Mouse (Mus musculus) inflammation-experienced regulatory T-cells, adult 6 months (primary cell): ENCODE measurements around the gene Sigirr. TPM values are rescaled to one million over a fixed set of nuclear protein-coding genes. Genes with fewer than 3 reads are reported as not detected.

ENCODE experiments used
- ATAC-seq: one replicate; pipeline ENCODE4 v1.8.0; 2017
- polyA plus RNA-seq, 3 experiments: library from polyadenylated mRNA; unstranded; fragments of 100-300 nt; shearing (Covaris generic); gene quantifications; one replicate each; pipeline ENCODE4 v1.2.1; 2017

Gene Sigirr
- polyA plus RNA-seq, 3 experiments from 2014 or later, result 149 to 208 (median 206) TPM

DNA sequence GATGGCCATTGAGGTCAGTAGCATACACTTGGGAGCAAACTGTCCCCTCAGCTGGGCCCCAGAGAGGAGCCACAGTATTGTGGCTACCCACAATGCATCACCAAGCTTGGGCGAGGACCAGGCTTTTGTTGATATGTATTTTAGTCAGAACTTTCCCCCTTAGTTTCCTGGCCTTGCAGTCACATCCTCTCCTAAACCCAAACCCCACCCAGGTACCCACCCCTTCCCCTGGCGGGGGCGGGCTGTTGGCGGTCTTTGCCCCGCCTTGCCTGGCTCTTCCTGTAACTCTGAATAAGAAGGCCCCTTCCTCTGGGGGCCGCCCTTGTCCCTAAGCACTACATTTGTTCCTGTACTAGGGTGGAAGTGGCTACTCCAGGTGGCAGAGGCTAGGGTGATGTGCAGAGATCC lies 3.7 kb downstream of the Sigirr start:
- ATAC-seq, result peak; percentile 72

GRCm38 (mm10) chr7:141096021-141096420 lies 4.4 kb downstream of the Sigirr start:
- ATAC-seq, result peak; percentile 27

GRCm38 (mm10) chr7:141094487-141095205 lies 5.7 kb downstream of the Sigirr start:
- no peak for ATAC-seq

GRCm38 (mm10) chr7:141093950-141094349 lies 6.4 kb downstream of the Sigirr start:
- ATAC-seq, result no peak

DNA sequence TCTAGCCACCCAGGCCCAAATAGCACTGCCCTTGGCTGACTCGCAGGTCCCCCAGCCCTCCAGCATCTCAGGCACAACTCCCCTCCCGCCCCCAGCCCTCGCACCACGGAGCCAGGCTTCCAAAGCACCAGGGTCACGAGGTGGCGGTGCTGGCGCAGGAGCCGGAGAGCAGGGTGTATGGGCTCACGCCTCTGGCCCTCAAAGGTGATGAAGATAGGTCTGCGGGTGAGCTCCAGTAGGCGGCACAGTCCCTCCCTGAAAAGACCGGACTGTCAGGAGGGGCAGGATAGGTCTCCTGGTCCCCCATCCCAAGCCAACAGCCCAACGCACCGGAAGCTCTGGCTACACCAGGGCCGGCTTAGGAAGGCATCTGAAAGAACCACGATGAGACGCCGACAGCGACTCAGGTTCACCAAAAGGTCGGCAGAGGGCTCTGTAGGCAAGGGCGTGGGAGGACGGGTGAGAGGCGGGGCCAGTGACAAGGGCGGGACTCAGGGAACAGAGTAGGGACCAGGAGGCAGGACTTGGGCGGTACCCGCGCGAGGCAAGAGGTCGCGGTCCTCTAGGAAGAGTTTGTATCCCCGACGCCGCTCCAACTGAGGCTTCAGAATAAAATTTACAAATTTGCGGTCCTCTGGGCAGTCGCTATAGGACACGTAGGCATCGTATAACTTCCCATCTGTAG lies 8.2 kb downstream of the Sigirr start:
- ATAC-seq, result peak; percentile 62

DNA sequence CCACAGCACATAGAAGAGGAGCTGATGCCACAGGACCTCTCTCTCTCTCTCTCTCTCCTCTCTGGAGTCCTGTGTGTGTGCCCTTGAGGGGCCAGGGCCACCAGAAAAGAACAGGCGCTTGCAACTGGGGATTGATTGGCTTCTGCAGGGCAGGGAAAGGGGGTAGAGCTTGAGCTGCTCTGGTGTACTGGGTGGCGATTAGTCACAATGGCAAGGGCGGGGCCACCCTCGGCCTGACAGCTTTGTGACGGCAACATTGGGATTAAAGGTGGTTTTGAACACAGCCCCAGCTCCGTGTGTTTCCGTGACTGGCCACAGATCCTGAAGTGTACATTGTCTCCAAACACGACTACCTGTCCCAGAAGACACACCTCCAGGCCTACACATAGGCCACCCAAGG lies 10.1 kb downstream of the Sigirr start:
- no peak for ATAC-seq

DNA sequence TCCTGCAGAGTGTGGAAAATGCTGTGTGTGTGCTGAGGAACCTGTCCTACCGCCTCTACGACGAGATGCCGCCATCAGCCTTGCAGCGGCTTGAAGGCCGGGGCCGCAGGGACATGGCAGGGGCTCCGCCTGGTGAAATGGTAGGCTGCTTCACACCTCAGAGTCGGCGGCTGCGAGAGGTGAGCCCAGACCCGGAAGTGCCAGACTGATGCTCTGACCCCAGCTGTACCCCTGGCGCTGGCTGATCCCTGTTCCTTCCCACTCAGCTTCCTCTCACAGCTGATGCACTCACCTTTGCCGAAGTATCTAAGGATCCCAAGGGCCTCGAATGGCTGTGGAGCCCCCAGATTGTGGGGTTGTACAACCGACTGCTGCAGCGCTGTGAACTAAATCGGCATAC lies 11.9 kb downstream of the Sigirr start:
- ATAC-seq, result peak; percentile 26

DNA sequence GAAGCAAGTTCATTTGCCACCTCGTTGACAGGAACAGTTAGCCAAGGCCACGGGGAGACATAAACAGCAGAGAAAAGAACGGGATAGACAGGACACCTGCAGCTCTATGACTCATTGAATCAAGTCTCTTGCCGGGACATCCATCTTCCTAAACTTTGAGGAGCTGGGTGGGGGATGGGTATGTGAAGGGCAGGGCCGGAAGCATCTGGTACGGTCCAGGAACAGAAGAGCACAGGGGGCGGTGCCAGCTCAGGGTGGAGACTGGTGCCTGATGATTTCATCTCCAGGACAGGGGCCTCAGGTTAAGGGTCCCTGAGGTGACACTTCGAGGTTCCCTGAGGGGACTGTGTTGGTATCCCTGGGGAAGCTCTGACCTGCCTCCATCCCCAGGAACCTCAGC lies 12.5 kb downstream of the Sigirr start:
- peak; percentile 59 for ATAC-seq

GRCm38 (mm10) chr7:141079481-141080449 lies 20.6 kb downstream of the Sigirr start:
- no peak for ATAC-seq

GRCm38 (mm10) chr7:141078876-141079275 lies 21.5 kb downstream of the Sigirr start:
- no peak for ATAC-seq

DNA sequence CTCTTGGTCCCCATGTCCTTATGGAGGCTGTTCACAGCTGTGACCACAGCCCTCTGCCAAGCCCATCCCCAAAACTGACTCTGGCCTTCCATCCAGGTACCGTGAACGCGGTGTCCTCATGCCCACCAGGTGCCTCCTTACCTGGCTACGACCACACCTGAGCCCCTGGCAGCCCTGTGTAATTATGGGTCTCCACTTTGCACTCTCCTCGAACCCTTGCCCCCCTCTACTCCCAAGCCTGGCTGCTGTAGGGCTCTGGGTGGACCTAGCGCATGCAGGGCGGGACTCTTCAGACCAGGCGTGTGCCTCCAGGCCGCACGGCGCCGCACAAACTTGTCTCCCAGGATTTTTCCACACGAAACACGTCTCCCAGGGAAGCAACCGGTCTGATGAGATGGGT lies 22.5 kb downstream of the Sigirr start, which contains the start of gene Pkp3:
Gene Pkp3, plus strand, starts transcription at position 378 of the 400 bp plus-strand sequence.
- no peak for ATAC-seq

DNA sequence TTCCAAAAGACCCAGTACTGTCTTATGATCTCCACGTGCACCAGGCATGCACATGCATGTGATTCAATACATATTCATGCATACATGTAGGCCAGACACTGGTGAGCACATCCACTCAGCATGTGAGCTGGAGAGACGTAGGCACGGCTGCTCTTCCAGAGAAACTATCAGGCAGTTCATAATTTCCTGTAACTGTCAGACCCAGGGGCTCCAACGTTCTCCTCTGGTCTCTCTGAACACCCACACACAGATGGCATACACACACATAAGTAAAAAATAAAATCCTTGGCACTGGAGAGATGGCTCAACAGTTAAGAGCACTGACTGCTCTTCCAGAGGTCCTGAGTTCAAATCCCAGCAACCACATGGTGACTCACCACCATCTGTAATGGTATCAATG lies 26.6 kb downstream of the Sigirr start:
- no peak for ATAC-seq

DNA sequence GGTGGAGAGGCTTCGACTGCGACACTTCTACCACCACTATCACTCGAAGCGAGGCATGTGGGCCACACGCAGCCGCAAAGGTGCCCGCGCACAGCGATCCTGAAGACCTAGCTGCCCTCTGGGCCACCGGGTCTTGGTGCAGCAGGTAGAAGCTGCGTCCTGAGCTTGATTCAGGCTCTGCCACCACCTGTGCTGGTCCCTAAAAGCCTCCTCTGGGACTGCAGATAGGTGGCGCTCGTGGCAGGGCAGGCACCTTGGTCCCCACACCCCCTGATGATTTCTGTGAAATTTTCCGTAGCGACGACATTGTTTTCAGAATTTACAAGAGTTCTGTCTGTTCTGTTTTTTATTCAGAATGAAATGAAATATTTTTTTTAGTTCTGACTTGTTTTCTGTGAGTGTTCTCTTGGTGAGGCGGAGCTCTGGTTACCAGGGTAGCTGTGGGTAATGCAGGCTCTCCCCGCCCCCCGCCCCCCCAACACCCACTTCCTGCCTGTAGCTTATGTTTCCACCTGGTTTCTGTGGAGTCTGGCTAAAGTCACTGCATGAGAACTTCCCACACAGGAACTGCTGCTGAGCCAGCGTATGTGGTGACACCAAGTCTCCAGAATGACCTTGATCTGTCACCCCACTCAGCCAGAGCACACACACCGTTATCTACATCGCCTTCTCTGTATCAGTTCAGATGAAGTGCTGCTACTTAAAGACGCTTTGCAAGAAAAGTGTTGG lies 28.2 kb downstream of the Sigirr start:
- peak; percentile 87 for ATAC-seq

DNA sequence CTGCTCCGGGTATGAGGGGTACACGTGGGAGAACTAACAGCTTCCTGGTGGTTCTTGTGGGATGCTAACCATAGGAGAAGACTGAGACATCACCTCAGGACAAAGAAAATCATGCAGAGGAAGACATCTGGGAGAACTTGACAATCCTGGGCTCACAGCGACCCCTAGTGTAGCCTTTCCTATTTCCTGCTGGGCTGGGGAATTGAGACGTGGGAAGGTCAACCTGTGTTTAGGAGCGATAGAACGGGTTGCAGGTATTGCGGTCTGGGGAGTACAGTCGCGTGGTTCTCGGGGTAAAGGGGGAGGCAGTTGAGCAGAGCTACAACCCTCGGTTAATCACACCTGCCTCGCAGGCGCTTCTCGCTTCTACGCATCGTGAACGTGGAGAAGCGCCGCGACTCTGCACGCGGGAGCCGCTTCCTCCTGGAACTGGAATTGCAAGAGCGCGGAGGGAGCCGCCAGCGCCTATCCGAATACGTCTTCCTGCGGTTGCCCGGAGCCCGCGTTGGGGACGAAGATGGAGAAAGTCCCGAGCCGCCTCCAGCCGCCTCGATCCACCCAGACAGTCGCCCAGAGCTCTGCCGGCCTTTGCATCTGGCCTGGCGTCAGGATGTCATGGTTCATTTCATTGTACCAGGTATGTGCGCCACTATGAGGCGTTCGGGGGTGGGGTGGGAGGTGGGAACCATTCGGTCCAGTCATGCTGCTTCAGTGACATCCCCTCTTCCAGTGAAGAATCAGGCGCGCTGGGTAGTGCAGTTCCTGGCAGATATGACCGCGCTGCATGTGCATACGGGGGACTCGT lies 30.1 kb downstream of the Sigirr start:
- no peak for ATAC-seq

DNA sequence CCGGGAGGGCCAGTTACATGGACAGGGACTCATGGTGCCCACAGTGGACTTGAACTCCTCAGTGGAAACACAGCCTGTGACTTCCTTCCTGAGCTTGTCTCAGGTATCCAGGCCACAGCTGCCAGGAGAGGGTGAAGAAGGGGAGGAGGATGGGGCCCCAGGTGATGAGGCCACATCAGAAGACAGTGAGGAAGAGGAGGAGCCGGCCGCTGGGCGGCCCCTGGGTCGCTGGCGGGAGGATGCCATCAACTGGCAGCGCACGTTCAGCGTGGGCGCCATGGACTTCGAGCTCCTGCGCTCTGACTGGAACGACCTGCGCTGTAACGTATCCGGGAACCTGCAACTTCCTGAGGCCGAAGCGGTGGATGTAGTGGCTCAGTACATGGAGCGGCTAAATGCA lies 32.0 kb downstream of the Sigirr start:
- ATAC-seq, result no peak

GRCm38 (mm10) chr7:141064576-141064975 lies 35.8 kb downstream of the Sigirr start:
- ATAC-seq, result no peak

- peak; percentile 60 for ATAC-seq
These were observed 36.2 kb downstream of the Sigirr start for GRCm38 (mm10) chr7:141064175-141064574.

- no peak for ATAC-seq
These were observed 37.0 kb downstream of the Sigirr start for GRCm38 (mm10) chr7:141063353-141063752.

DNA sequence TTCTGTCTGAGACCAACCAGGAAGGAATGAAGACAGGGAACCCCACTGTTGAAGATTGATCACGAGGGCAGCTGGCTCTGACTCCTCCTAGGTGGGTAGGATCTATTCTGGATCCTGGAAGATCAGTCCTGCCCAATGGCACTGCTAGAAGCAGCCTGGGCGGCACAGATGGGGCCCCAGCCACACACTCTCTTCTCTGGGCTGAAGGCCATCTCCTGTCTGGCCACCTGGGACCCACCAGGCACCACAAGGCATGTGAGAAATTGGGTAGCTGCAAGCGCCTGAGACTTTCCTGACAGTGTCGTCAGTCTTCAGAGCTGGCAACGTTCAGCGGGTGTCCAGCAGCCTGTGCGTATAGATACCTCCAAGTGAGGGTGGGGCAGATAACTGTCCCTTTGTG lies 37.8 kb downstream of the Sigirr start:
- ATAC-seq, result no peak

DNA sequence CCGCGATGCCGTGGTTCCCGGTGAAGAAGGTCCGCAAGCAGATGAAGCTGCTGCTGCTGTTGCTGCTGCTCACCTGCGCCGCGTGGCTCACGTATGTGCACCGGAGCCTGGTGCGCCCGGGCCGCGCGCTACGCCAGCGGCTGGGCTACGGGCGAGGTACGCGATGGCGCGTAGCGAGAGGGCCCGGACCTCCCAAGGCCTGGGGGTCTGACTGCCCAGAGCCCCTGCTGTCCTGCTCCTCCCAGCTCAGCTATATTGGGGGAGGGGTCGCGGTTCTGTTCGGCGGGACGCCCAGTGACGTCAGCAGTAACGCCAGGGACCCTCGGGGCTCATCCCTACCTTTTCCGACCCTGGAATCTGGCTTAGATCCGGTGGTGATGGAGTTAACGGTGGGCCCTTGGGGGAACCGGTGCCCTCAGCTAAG lies 39.1 kb downstream of the Sigirr start:
- ATAC-seq, result no peak
